Mouse (Mus musculus) lung, embryonic 14.5 days (tissue): ENCODE measurements around the gene Fam174b. TPM values are rescaled to one million over a fixed set of nuclear protein-coding genes. Genes with fewer than 3 reads are reported as not detected.
A peak's percentile ranks its signal among the peaks of the same experiment; 100 is the strongest.

Experiments used
- ATAC-seq: fragments of 200-750 bp; cut with Nextera tagmentation; 2 replicates; pipeline ENCODE4 v1.8.0; 2017; ENCODE audit warnings: mild to moderate bottlenecking, moderate TSS enrichment, moderate library complexity; ENCODE audit not compliant: insufficient read depth
- DNase-seq: peaks from one replicate; pipeline ENCODE4 v3.0.0-alpha.2; 2015
- H3K27ac ChIP-seq: fragments of 300-500 bp; sonication (generic); 2 replicates; pipeline ENCODE4 v1.5.1; 2014; ENCODE audit warnings: low read depth, mild to moderate bottlenecking, moderate library complexity
- H3K27me3 ChIP-seq: fragments of 300-500 bp; sonication (generic); 2 replicates; pipeline ENCODE4 v1.6.1; 2014; ENCODE audit warnings: low read length, control low read depth; ENCODE audit not compliant: insufficient read depth
- H3K36me3 ChIP-seq: fragments of 300-500 bp; sonication (generic); 2 replicates; pipeline ENCODE4 v1.6.1; 2014; ENCODE audit warnings: control low read depth; ENCODE audit not compliant: insufficient read depth
- H3K4me1 ChIP-seq: fragments of 300-500 bp; sonication (generic); 2 replicates; pipeline ENCODE4 v1.6.1; 2014; ENCODE audit warnings: antibody characterized with exemption, control low read depth; ENCODE audit not compliant: insufficient read depth
- H3K4me2 ChIP-seq: fragments of 300-500 bp; sonication (generic); 2 replicates; pipeline ENCODE4 v1.6.1; 2014; ENCODE audit warnings: mild to moderate bottlenecking
- H3K4me3 ChIP-seq: fragments of 300-500 bp; sonication (generic); 2 replicates; pipeline ENCODE4 v1.5.1; 2014; ENCODE audit warnings: low read depth, low read length
- H3K9ac ChIP-seq: fragments of 300-500 bp; sonication (generic); 2 replicates; pipeline ENCODE4 v1.6.1; 2014
- H3K9me3 ChIP-seq: fragments of 300-500 bp; sonication (generic); 2 replicates; pipeline ENCODE4 v1.6.1; 2016; ENCODE audit warnings: low read depth, low read length, control low read depth
- CTCF ChIP-seq: IDR thresholded peaks from 2 replicates; pipeline ENCODE4 v1.5.1; 2016; ENCODE audit warnings: antibody characterized with exemption, low read depth
- WGBS: fragments of 180-500 bp; shearing (Covaris S2); extraction: QIAGEN DNeasy Blood & Tissue Kit; methylation state at CpG from one replicate; pipeline ENCODE4 v1.1.7; 2014; 5-methylcytosine and 5-hydroxymethylcytosine counted together
- microRNA-seq: library from miRNA; unstranded; fragments of <30 nt; microRNA quantifications from one replicate; pipeline ENCODE4, GENCODE M21; 2016; ENCODE audit warnings: borderline number of aligned reads
- polyA plus RNA-seq: library from polyadenylated mRNA; unstranded; fragments of >200 nt; fragmentation: Nextera tagmentation; extraction: Ambion mirVana; gene quantifications from 2 replicates; pipeline ENCODE4 v1.2.1, GENCODE M21; 2014

Fam174b gene
- polyA plus RNA-seq, 1 experiment from 2014 or later: 72.6 TPM

DNA sequence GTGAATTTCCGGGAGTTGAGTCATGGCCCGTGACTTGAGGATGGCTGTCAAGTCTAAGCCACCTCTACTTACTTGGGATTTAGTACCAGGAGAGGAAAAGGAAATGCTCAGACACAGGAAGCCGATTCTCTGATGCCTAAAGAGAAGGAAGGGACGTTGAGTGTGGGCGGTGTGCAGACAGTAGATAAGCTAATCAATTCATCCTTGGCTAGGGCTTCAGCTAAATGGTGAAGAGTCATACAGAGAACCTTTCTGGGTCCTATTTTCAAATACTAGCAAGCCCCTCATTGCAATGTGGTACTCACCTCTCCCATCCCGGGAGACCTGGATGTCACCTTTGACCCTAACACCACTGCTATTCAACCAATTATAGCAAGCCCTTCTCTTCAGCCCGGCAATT is 71.3 kb downstream of the Fam174b start:
- Histone ChIP-seq H3K27me3 (no peaks in the 10 kb centered on the region), H3K27ac (no peak overlapping the region), H3K4me2 (no peak overlapping the region), H3K9me3 (no peaks in the 10 kb centered on the region), H3K36me3 (no peaks in the 10 kb centered on the region), H3K4me3 (no peak overlapping the region), H3K4me1 (no peaks in the 10 kb centered on the region), H3K9ac (no peak overlapping the region)
- TF ChIP-seq CTCF: no peak
- WGBS: 76% methylated on average over 7 of the region's 7 CpGs
- DNase-seq: no peak
- ATAC-seq: no peak

DNA sequence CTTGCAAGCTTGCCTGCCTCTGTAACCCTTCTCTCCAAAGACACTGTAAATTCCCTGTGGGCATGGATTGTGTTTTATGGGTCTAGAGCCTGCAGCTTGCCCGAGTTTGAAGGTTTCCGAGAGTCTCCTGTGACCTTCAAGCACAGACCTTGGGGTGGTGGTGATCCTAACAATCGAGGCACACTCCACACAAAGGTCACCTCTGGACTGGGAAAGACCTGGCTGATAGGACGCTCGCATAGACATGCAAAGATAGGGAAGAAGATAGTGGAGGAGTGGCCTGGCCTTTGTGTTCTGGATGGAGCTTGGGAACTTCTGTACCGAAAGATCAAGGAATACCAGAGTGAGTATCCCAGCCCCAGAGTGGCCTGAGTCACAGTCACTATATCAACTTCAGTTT is 72.1 kb downstream of the Fam174b start:
- no peaks in the 10 kb centered on the region for H3K9me3 ChIP-seq
- DNase-seq (no peak), ATAC-seq (no peak)
- no peaks in the 10 kb centered on the region for H3K36me3 ChIP-seq
- H3K9ac ChIP-seq: no peak overlapping the region
- 87% methylated on average over 6 of the region's 6 CpGs for WGBS
- TF ChIP-seq CTCF: no peak
- H3K4me1 ChIP-seq: no peaks in the 10 kb centered on the region
- no peak overlapping the region for H3K27ac ChIP-seq
- H3K4me3 ChIP-seq: no peak overlapping the region
- no peak overlapping the region for H3K4me2 ChIP-seq
- H3K27me3 ChIP-seq: no peaks in the 10 kb centered on the region

DNA sequence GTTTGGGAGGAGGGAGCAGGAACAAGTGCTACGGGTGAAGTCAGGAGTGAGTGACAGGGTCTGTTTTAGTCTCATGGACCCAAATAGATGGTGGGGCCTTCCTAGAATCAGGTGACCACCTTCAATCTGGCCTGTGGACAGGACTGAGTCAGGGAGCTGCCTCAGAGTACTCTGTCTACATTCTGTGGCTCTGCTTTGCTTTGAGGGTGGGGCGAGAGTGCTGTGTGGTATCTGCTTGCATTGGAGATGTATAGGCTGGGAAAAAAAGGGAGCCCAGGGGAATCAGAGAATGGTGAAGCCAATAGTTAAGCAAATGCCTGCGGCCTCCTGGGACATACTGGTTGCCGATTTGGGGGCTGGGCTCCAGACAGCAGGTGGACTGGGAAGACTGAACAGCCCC is 73.8 kb downstream of the Fam174b start:
- Histone ChIP-seq H3K9ac (no peak overlapping the region), H3K27ac (no peak overlapping the region), H3K9me3 (no peaks in the 10 kb centered on the region), H3K4me2 (no peak overlapping the region), H3K36me3 (no peaks in the 10 kb centered on the region), H3K27me3 (no peaks in the 10 kb centered on the region), H3K4me3 (no peak overlapping the region), H3K4me1 (no peaks in the 10 kb centered on the region)
- ATAC-seq: no peak
- no peak for TF ChIP-seq CTCF
- WGBS: 66% methylated on average over 4 of the region's 4 CpGs
- no peak for DNase-seq

DNA sequence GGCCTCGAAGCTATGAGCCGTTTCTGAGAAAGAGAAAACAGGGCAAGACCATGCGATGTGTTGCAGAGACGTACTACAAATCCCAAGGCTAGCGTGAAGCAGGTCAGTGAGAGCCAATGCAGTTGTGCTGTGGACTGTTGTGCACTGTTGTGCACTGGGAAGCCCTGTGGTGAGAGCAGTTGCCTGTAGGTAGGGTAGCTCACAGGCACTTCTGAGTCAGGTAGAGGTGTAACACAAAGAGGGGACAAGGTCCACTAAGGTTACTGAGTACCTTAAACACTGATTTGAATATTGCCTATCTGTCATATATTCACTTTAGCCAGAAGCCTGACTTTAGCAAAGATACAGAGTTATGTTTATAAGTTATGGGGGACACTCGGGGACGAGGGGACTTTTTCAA is 74.4 kb downstream of the Fam174b start:
- 79% methylated on average over 7 of the region's 7 CpGs for WGBS

DNA sequence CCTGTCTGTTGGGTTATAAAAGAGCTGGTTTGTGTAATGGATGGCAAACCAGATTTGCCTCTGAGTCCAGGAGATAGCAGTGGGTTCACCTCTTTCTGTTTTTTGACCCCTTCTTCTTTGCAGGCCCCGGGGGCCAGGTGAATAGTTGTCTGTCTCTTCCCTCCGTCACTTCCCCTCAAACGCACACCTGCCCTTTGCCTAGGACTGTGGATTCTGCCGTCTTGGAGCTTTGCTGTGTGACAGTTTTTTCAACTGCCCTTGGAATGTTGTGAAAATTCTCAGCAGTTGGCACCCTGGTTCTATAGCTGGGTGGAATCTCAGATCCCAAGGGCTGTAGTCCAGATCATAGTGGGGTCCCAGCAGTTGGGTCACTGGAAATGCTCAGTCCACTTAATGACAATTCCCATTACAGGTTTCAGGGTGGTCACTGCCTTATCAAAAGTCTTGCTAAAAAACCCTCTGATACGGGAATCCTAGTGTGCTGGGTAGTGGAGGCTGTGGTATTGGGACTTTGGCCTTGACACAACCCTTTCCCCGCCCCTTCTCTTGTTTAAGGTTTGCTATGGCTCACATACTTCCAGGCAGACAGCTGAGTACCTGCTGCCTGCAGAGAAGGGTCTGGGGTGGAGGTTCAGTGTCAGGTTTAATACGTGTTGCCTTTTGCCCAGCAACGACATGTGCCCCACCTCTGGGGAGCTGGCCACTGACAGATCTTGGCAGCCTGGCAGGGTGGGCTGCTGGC is 76.3 kb downstream of the Fam174b start:
- DNase-seq (no peak), ATAC-seq (no peak)
- Histone ChIP-seq H3K4me1 (no peaks in the 10 kb centered on the region), H3K27ac (no peak overlapping the region), H3K9me3 (no peaks in the 10 kb centered on the region), H3K36me3 (no peaks in the 10 kb centered on the region), H3K9ac (no peak overlapping the region), H3K4me2 (no peak overlapping the region), H3K4me3 (no peak overlapping the region), H3K27me3 (no peaks in the 10 kb centered on the region)
- WGBS: 64% methylated on average over 8 of the region's 8 CpGs
- TF ChIP-seq CTCF: no peak

More for the DNA sequence above, 74.4 kb downstream of the Fam174b start:
- no peaks in the 10 kb centered on the region for H3K36me3 ChIP-seq
- H3K4me2 ChIP-seq: no peak overlapping the region
- H3K4me1 ChIP-seq: no peaks in the 10 kb centered on the region
- DNase-seq (no peak), ATAC-seq (no peak)
- no peak overlapping the region for H3K27ac ChIP-seq
- no peaks in the 10 kb centered on the region for H3K27me3 ChIP-seq
- no peak overlapping the region for H3K4me3 ChIP-seq
- H3K9me3 ChIP-seq: no peaks in the 10 kb centered on the region
- H3K9ac ChIP-seq: no peak overlapping the region
- TF ChIP-seq CTCF: no peak

DNA sequence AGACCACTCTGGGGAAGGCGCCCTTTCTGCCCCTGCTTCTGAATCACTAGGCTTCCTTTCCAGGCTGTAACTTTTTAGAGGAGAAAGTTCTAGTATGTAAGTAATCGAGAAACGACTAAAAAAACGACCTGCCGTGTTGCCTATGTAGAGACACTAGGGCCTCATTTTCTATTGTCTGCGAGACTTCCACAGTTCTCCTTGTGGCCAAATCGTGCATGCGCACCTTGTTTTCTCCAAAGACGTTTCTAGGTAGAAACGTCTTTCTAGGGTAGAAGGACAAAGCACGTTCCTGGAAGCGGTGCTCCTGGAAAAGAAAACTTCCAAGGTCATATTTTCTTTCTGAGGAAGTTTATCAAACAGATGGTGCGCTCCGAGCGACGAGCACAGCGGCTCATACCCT is 79.3 kb downstream of the Fam174b start:
- ATAC-seq (no peak), DNase-seq (peak; percentile 14)
- Histone ChIP-seq H3K4me3 (no peak overlapping the region), H3K4me1 (no peaks in the 10 kb centered on the region), H3K4me2 (no peak overlapping the region), H3K9me3 (no peaks in the 10 kb centered on the region), H3K9ac (no peak overlapping the region), H3K36me3 (no peaks in the 10 kb centered on the region), H3K27me3 (no peaks in the 10 kb centered on the region), H3K27ac (no peak overlapping the region)
- TF ChIP-seq CTCF: peak; percentile 52
- WGBS: 76% methylated on average over 17 of the region's 17 CpGs

Small RNA genes within 50 kb of the gene (microRNA-seq; reads per million reads assigned to microRNA genes)
- gene Mir7234: not detected

Other genes starting within 250 kb of the Fam174b start
- gene Chd2, start 198.5 kb upstream of the Fam174b start, polyA plus RNA-seq: 58.7 and 62.1 TPM in 2 replicates